Mouse (Mus musculus): ENCODE data around the gene Nsun2. TPM values are rescaled to one million over a fixed set of nuclear protein-coding genes. Genes with fewer than 3 reads are reported as not detected.
A peak's percentile ranks its signal among the peaks of the same experiment; 100 is the strongest.

The Nsun2 gene
- polyA plus RNA-seq, 1 experiment from 2014 or later = 159 TPM

DNA sequence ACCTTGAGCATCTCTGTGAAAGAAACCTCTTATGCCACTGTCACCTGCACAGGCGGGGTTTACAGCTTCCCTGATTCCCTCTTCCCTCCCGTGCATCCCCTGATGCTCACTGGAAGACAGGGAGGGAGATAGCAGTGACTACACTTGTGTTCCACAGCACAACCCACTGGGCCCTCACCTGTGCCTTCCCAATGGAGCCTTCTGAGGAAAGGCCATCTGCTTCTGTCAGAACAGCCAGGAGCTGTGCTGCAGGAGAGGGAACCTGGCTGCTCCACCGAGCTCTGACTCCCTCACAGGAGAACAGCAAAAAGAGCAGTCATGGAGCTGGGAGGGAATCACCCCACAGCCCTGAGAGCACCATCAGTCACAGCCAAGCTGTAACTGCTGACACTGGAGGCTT, 3.4 kb upstream of the Nsun2 start:
- WGBS = 80% methylated on average over 3 of the region's 3 CpGs
- Histone ChIP-seq H3K4me1 (ENCODE audit: control insufficient read depth, insufficient read depth, low read length) (peaks cover 7% of the 10 kb centered on the region), H3K27ac (replicated peaks; ENCODE audit: low read depth, low read length) (no peak overlapping the region), H3K36me3 (replicated peaks; ENCODE audit: control insufficient read depth, insufficient read depth, low read depth, low read length) (no peaks in the 10 kb centered on the region; the same call in 1 of the 2 replicates), H3K4me3 (ENCODE audit: low read depth, low read length) (no peak overlapping the region), H3K9ac (replicated peaks; ENCODE audit: low read length) (no peak overlapping the region), H3K9me3 (replicated peaks; ENCODE audit: control insufficient read depth, low read length) (no peaks in the 10 kb centered on the region), H3K27me3 (ENCODE audit: control insufficient read depth, insufficient read depth, low read length) (no peaks in the 10 kb centered on the region), H3K4me2 (ENCODE audit: low read depth, low read length) (no peak overlapping the region)
- no peak for ATAC-seq (replicated peaks; ENCODE audit: insufficient number of reproducible peaks, low FRiP score, low TSS enrichment, low read depth)
- no peak for DNase-seq (ENCODE audit: low spot score)

- Histone ChIP-seq H3K36me3 (replicated peaks; ENCODE audit: control insufficient read depth, insufficient read depth, low read depth, low read length) (no peaks in the 10 kb centered on the region; the same call in 1 of the 2 replicates), H3K4me1 (ENCODE audit: control insufficient read depth, insufficient read depth, low read length) (peaks cover 7% of the 10 kb centered on the region), H3K9me3 (replicated peaks; ENCODE audit: control insufficient read depth, low read length) (no peaks in the 10 kb centered on the region), H3K27ac (replicated peaks; ENCODE audit: low read depth, low read length) (no peak overlapping the region), H3K9ac (replicated peaks; ENCODE audit: low read length) (no peak overlapping the region), H3K4me2 (ENCODE audit: low read depth, low read length) (peak overlapping the region; percentile 84), H3K4me3 (ENCODE audit: low read depth, low read length) (peak overlapping the region; percentile 96; the same call in 1 of the 2 replicates), H3K27me3 (ENCODE audit: control insufficient read depth, insufficient read depth, low read length) (no peaks in the 10 kb centered on the region)
- WGBS = 85% methylated on average over 6 of the region's 6 CpGs
- no peak for DNase-seq (ENCODE audit: low spot score)
- no peak for ATAC-seq (replicated peaks; ENCODE audit: insufficient number of reproducible peaks, low FRiP score, low TSS enrichment, low read depth)
Measured at GRCm38 (mm10) chr13:69530951-69531350, 2.6 kb upstream of the Nsun2 start.

DNA sequence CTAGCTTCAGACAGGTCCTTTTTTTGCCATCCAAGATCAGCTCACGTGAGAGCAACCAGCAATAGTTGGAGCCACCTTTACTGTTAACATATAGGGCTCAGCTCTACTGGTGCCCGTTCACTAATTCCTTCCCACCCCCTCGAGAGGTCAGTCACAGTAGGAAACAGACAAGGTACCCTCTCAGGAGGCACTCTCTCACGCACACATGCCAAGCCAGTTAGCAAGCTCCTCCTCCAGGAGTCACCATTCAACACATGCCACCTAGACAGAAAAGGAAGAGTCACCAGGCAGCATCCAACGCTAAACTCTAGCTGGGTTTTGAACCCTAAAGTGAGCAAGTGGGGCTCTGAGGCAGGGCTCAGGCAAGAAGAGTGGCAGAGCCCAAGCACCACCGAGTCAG, 2.1 kb upstream of the Nsun2 start:
- H3K9ac ChIP-seq (replicated peaks; ENCODE audit: low read length) = no peak overlapping the region; the same call in 1 of the 2 replicates
- peaks cover 7% of the 10 kb centered on the region for H3K4me1 ChIP-seq (ENCODE audit: control insufficient read depth, insufficient read depth, low read length)
- ATAC-seq (replicated peaks; ENCODE audit: insufficient number of reproducible peaks, low FRiP score, low TSS enrichment, low read depth) = no peak

GRCm38 (mm10) chr13:69532101-69532892, 1.2 kb upstream of the Nsun2 start:
- DNase-seq (ENCODE audit: low spot score) = no peak
- no peak overlapping the region for H3K27ac ChIP-seq (replicated peaks; ENCODE audit: low read depth, low read length)
- no peak for ATAC-seq (replicated peaks; ENCODE audit: insufficient number of reproducible peaks, low FRiP score, low TSS enrichment, low read depth)
- peak overlapping the region; percentile 90 for H3K9ac ChIP-seq (replicated peaks; ENCODE audit: low read length)
- peak overlapping the region; percentile 84 for H3K4me2 ChIP-seq (ENCODE audit: low read depth, low read length)
- 31% methylated on average over 14 of the region's 14 CpGs for WGBS
- no peaks in the 10 kb centered on the region; the same call in 1 of the 2 replicates for H3K36me3 ChIP-seq (replicated peaks; ENCODE audit: control insufficient read depth, insufficient read depth, low read depth, low read length)
- H3K27me3 ChIP-seq (ENCODE audit: control insufficient read depth, insufficient read depth, low read length) = no peaks in the 10 kb centered on the region
- H3K9me3 ChIP-seq (replicated peaks; ENCODE audit: control insufficient read depth, low read length) = no peaks in the 10 kb centered on the region
- H3K4me1 ChIP-seq (ENCODE audit: control insufficient read depth, insufficient read depth, low read length) = peaks cover 7% of the 10 kb centered on the region
- H3K4me3 ChIP-seq (ENCODE audit: low read depth, low read length) = peak overlapping the region; percentile 96

More for the DNA sequence above, 2.1 kb upstream of the Nsun2 start:
- H3K36me3 ChIP-seq (replicated peaks; ENCODE audit: control insufficient read depth, insufficient read depth, low read depth, low read length) = no peaks in the 10 kb centered on the region; the same call in 1 of the 2 replicates
- 53% methylated on average over 6 of the region's 6 CpGs for WGBS
- no peak for DNase-seq (ENCODE audit: low spot score)
- H3K9me3 ChIP-seq (replicated peaks; ENCODE audit: control insufficient read depth, low read length) = no peaks in the 10 kb centered on the region
- peak overlapping the region; percentile 96 for H3K4me3 ChIP-seq (ENCODE audit: low read depth, low read length)
- H3K27ac ChIP-seq (replicated peaks; ENCODE audit: low read depth, low read length) = no peak overlapping the region
- H3K27me3 ChIP-seq (ENCODE audit: control insufficient read depth, insufficient read depth, low read length) = no peaks in the 10 kb centered on the region
- H3K4me2 ChIP-seq (ENCODE audit: low read depth, low read length) = peak overlapping the region; percentile 84

DNA sequence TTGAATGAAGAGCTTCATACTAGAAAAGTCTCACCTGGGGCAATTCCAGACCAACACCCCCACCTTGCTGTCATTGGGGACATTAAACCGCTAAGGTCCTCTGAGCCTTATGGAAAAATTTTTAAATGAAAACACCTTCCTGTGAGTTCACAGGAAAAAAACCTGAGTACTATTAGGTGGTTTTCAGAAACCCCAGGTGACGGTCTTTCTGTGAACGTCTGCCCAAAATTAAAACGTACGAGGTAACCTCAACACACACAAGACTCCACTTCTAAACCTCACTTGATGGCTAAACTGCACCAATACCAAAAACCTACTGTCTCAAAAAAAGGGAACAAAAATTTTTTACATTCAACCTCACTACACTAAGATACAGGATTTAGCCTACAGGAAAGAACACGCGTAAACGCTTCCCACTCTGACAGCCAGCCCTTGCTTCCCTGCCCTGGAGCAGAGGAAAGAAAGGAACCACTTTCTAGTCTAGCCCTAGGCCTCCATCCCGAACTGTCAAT, 597 bp upstream of the Nsun2 start:
- ATAC-seq (replicated peaks; ENCODE audit: insufficient number of reproducible peaks, low FRiP score, low TSS enrichment, low read depth) (no peak), DNase-seq (ENCODE audit: low spot score) (no peak)
- Histone ChIP-seq H3K9ac (replicated peaks; ENCODE audit: low read length) (peak overlapping the region; percentile 90), H3K27ac (replicated peaks; ENCODE audit: low read depth, low read length) (peak overlapping the region; percentile 62; the same call in 1 of the 2 replicates), H3K27me3 (ENCODE audit: control insufficient read depth, insufficient read depth, low read length) (no peaks in the 10 kb centered on the region), H3K36me3 (replicated peaks; ENCODE audit: control insufficient read depth, insufficient read depth, low read depth, low read length) (no peaks in the 10 kb centered on the region; the same call in 1 of the 2 replicates), H3K4me3 (ENCODE audit: low read depth, low read length) (peak overlapping the region; percentile 96), H3K4me2 (ENCODE audit: low read depth, low read length) (peak overlapping the region; percentile 84), H3K4me1 (ENCODE audit: control insufficient read depth, insufficient read depth, low read length) (peaks cover 7% of the 10 kb centered on the region), H3K9me3 (replicated peaks; ENCODE audit: control insufficient read depth, low read length) (no peaks in the 10 kb centered on the region)
- WGBS = 1% methylated on average over 9 of the region's 9 CpGs

DNA sequence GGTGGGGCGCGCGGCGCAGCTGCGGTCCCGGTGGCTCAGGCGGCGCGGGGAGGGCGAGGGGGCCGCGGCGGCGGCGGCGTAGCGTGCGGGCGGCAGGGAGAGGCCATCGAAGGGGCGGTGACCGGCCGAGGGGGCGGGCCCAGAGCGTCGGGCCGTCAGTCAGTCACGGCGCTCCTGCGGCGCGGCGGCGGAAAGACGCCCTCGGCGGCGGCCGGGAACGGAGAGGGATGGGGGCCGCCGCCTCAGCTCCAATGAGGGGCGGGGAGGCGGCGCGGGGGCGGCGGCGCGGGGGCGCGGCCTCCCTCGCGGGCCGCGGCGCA, 748 bp downstream of the Nsun2 start, which contains the start of gene Tent4a:
Tent4a (minus strand) TSS at position 284 of the 320 bp plus-strand sequence.
- DNase-seq (ENCODE audit: low spot score) (no peak), ATAC-seq (replicated peaks; ENCODE audit: insufficient number of reproducible peaks, low FRiP score, low TSS enrichment, low read depth) (peak; percentile 73)
- Histone ChIP-seq H3K9ac (replicated peaks; ENCODE audit: low read length) (peak within 1 kb of the TSS; percentile 90), H3K27ac (replicated peaks; ENCODE audit: low read depth, low read length) (peak within 1 kb of the TSS; percentile 92), H3K9me3 (replicated peaks; ENCODE audit: control insufficient read depth, low read length) (no peaks in the 10 kb centered on the region), H3K27me3 (ENCODE audit: control insufficient read depth, insufficient read depth, low read length) (no peaks in the 10 kb centered on the region), H3K4me3 (ENCODE audit: low read depth, low read length) (peak within 1 kb of the TSS; percentile 96), H3K36me3 (replicated peaks; ENCODE audit: control insufficient read depth, insufficient read depth, low read depth, low read length) (no peaks in the 10 kb centered on the region; the same call in 1 of the 2 replicates), H3K4me1 (ENCODE audit: control insufficient read depth, insufficient read depth, low read length) (peaks cover 9% of the 10 kb centered on the region), H3K4me2 (ENCODE audit: low read depth, low read length) (peak within 1 kb of the TSS; percentile 88)
- 0% methylated on average over 9 of the region's 57 CpGs for WGBS

- peak; percentile 92 for ATAC-seq (replicated peaks; ENCODE audit: insufficient number of reproducible peaks, low FRiP score, low TSS enrichment, low read depth)
- H3K36me3 ChIP-seq (replicated peaks; ENCODE audit: control insufficient read depth, insufficient read depth, low read depth, low read length) = no peaks in the 10 kb centered on the region; the same call in 1 of the 2 replicates
- peak overlapping the region; percentile 92 for H3K27ac ChIP-seq (replicated peaks; ENCODE audit: low read depth, low read length)
- H3K9ac ChIP-seq (replicated peaks; ENCODE audit: low read length) = peak overlapping the region; percentile 90
- peak overlapping the region; percentile 88 for H3K4me2 ChIP-seq (ENCODE audit: low read depth, low read length)
- under 1% methylated on average over 74 of the region's 86 CpGs for WGBS
- H3K4me1 ChIP-seq (ENCODE audit: control insufficient read depth, insufficient read depth, low read length) = peaks cover 9% of the 10 kb centered on the region
- peak; percentile 97 for DNase-seq (ENCODE audit: low spot score)
- no peaks in the 10 kb centered on the region for H3K9me3 ChIP-seq (replicated peaks; ENCODE audit: control insufficient read depth, low read length)
- peak overlapping the region; percentile 96 for H3K4me3 ChIP-seq (ENCODE audit: low read depth, low read length)
- no peaks in the 10 kb centered on the region for H3K27me3 ChIP-seq (ENCODE audit: control insufficient read depth, insufficient read depth, low read length)
Measured at GRCm38 (mm10) chr13:69534654-69535551, 1.4 kb downstream of the Nsun2 start.
